Mouse (Mus musculus) C2C12 (cell line): ENCODE results near the gene Selplg.

ENCODE experiments used
- CTCF ChIP-seq: IDR thresholded peaks from one replicate; pipeline ENCODE4 v1.5.1; 2011; ENCODE audit not compliant: control insufficient read depth, insufficient read depth, insufficient read length
- FOSL1 ChIP-seq: IDR thresholded peaks from one replicate; pipeline ENCODE4 v1.8.0; 2011; ENCODE audit warnings: mild to moderate bottlenecking, low read length; ENCODE audit not compliant: poor library complexity, insufficient read depth, severe bottlenecking
- MYOD1 ChIP-seq: IDR thresholded peaks from one replicate; pipeline ENCODE4 v1.6.1; 2011; ENCODE audit warnings: low read depth; ENCODE audit not compliant: control insufficient read depth, insufficient read length
- MYOG ChIP-seq: IDR thresholded peaks from one replicate; pipeline ENCODE4 v1.6.1; 2011; ENCODE audit not compliant: control insufficient read depth, insufficient read length; ENCODE audit errors: extremely low read depth

DNA sequence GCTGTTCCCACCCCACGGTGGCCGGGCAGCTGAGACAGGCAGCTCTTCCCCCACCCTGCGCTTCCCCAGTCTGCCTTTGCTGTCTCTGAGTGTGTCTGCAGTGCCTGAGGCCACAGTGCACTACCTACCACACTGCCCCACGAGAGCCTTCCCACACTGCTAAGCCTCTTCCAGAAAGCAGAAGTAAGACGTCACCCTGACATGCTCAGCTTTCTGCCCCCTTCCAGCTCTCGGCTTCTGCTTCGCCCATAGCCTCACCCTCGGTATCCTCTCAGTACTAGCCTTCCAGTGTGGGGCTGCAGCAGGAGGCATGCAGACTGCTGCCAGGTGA is 55.6 kb downstream of the Selplg start:
- TF ChIP-seq FOSL1 (no peak), CTCF (no peak), MYOG (no peak), MYOD1 (no peak)
